Mouse (Mus musculus): ENCODE data around the gene Asxl1.

Asxl1 gene

GRCm38 (mm10) chr2:153443434-153444240 lies 98.0 kb downstream of the Asxl1 start:
- peak; percentile 37 for DNase-seq (ENCODE audit: low read depth, low spot score)

GRCm38 (mm10) chr2:153444254-153445136 lies 98.9 kb downstream of the Asxl1 start:
- DNase-seq (ENCODE audit: low read depth, low spot score) = peak; percentile 75

GRCm38 (mm10) chr2:153445137-153446016 lies 99.7 kb downstream of the Asxl1 start:
- DNase-seq (ENCODE audit: low read depth, low spot score) = peak; percentile 61

GRCm38 (mm10) chr2:153446017-153446408 lies 100.4 kb downstream of the Asxl1 start:
- DNase-seq (ENCODE audit: low read depth, low spot score) = peak; percentile 84

- peak; percentile 56 for DNase-seq (ENCODE audit: low read depth, low spot score)
These were observed 100.8 kb downstream of the Asxl1 start for GRCm38 (mm10) chr2:153446476-153446875.

- DNase-seq (ENCODE audit: low read depth, low spot score) = no peak
These were observed 102.1 kb downstream of the Asxl1 start for GRCm38 (mm10) chr2:153447719-153448118.

GRCm38 (mm10) chr2:153448519-153448918 lies 102.9 kb downstream of the Asxl1 start:
- no peak for DNase-seq (ENCODE audit: low read depth, low spot score)

Measured in mesoderm, embryonic 11.5 days (tissue).